Mouse (Mus musculus): ENCODE data around the gene Stradb.

Gene Stradb

DNA sequence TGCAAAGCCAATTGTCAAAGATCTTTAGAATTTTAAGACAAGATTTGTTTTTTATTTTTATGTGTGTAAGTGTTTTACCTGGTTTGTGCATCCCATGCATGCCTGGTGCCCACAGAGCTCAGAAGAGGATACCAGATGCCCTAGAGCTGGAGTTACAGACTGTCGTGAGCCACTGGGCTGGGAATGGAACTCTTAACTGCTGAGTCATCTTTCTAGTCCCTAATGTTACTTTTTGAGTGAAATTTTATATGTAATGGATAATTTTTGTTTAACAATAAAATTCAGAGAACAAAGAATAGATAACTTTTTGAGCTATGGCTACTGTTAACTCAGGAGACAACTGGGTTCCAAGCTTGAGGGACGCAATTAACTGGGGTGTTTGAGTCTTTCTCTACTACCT is 13.6 kb upstream of the Stradb start:
- no peak for DNase-seq (ENCODE audit: low spot score in 2 of 2)

DNA sequence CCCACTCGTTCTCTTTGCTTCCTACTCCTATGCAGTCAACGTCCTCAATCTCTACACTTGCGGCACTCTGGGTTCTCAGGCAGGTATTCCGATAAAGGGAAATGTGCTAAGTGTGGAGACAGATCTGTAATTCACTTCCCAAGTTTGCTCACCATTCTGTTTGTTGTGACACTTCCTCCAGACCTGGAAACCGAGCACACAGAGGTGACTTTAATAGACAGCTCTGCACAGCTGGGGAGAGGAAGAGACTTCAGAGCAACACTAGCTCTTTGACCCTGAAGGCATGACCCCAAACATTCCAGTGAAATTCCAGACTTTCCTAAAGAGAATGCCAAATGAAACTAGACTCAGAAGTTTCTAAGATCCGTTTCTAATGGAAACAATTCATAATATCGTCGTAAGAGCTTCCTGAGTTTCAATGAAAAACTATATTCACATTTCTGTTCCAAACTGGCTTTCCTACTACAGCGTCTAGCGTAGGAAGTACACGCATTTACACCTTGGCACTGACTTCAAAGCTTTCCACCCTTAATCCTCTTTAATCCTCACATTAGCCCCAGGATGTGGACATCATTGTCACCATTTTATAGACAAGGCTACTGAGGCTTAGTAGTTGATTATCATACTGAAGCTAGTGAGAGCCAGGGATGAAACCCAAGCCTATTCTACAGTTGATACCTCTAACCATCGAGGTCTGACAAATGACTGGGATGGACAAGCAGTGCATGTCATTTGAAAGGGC is 12.0 kb upstream of the Stradb start:
- DNase-seq (ENCODE audit: low spot score in 2 of 2), result no peak

DNA sequence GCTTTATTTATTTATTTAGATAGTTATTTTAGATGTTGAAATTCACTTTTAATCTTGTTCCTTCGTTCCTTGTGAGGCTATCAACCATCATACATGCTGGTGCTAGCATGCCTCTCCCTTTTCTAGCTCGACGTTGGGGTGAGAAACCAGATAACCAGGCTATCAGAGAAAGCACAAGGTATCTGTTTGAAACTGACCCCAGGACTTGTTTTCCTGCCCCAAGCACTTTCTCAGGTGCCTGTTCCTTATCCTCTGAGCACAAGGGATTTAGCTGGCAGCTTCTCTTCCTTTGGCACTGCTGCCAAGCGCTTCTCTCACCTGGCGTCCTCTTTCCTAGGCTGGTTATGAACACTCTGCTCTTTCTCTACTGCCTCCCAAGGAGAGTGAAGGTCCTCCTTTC is 10.9 kb upstream of the Stradb start:
- DNase-seq (ENCODE audit: low spot score in 2 of 2), result no peak

DNA sequence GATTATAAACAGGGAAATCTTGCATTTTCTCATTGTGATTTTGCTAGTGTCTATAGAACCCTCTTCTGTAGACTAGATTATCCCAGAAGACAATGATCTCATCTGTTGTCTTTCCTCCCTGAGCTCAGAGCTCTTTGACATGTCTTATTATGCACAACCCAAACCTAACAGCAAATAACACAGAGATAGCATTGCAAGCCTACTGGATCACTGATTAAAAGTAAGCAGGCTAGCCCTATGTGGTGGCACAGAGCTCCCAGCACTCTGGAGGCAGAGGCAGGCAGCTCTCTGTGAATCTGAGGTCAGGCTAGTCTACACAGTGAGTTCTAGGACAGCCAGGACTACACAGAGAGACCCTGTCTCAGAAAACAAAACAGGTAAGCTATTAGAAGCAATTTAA is 10.5 kb upstream of the Stradb start:
- DNase-seq (ENCODE audit: low spot score in 2 of 2), result no peak

DNA sequence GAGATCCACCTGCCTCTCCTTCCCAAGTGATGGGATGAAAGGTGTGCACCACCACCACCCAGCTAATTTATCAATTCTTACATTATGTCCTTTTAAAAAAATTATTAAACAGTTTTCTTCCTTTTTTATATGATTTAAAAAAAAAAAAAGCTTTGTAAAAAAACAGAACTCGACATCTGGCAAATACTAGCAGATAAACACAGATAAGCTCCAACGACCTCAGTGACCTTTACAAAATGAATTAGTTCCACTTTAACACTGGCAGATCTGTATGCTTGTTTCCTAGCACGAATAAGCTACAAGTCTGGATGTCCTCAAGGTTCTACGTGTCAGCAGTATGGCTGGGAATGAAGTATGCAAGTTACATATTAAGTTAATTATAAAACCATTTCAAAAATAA is 5.8 kb upstream of the Stradb start:
- no peak for DNase-seq (ENCODE audit: low spot score in 2 of 2)

DNA sequence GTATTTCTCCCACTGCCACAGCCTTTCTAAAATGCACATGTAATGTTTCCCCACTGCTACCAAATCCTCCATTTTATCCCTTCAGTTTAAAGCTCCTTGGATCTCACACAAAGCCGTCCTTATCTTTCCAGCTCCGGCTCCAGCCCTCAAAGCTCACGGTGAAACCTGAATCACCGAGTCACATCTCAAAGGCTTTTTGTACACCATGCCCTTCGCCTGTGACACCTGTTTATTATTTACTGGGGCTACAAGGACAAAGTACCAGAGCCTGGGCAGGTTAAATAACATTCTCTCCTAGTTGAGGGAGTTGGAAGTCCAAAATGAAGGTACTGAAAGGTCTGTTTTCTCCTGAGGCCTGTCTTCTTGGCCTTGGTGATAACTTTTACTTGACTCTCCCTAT is 3.3 kb upstream of the Stradb start:
- DNase-seq (ENCODE audit: low spot score in 2 of 2), result no peak

DNA sequence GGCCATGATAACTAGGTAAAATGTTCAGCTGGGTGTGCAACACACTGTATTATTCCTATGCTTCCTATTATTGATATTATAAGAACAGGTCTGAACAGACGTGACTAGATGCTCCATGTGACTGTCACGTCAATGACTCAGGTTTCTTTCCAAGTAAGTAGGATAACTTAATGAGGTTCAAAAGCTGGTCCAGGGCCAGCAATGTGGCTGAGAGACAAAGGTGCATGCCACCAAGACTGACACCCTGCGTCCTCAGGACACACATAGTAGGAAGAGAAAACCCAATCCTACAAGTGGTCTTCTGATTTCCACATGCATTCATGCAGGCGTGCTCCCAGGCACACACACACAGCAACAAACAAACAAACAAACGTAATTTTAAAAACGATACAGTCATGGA is 2.2 kb upstream of the Stradb start:
- no peak for DNase-seq (ENCODE audit: low spot score in 2 of 2)

DNA sequence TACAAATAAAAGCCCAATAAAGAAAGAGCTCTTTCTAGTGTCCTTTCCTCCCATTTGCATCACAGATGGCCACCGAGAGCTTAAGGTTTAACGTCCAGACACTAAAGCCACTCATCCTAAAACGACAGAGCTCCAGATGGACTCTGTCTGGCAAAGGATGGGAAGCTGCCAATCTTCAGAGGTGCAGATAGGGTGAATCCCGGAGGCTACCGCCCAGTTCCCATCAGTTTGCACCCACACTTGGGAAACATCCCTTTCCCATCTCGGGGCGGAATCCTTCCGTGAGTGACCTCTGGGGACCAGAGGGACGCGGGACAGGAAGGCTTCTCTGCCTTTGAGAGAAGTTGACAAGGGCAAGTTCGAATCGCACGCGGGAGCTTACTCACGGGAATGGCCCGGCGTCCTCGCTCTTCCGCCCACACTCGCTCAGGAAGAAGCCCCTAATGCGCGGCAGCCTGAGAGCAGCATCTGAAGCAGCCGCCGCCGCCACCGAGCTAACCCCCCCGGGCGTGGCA is 414 bp upstream of the Stradb start:
- no peak for DNase-seq (ENCODE audit: low spot score in 2 of 2)

DNA sequence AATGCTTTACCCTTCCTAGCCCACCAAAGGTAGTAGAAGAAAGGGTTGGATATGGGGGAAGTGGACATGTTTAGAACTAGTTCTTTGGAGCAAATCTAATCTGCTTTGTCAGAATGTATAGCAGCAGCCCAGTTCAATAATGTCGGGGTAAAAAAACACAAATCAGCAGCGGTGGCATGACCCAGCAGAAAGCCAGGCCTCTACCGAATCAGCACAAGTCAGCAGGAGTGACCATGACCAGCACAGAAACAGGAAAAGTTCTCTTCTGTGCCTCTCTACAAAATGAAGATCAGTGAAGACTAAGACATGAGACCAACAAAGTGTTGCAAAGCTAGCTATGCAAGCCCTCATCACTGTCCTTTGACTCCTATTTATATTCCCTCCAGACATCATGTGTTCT is 9.0 kb downstream of the Stradb start:
- no peak for DNase-seq (ENCODE audit: low spot score in 2 of 2)

DNA sequence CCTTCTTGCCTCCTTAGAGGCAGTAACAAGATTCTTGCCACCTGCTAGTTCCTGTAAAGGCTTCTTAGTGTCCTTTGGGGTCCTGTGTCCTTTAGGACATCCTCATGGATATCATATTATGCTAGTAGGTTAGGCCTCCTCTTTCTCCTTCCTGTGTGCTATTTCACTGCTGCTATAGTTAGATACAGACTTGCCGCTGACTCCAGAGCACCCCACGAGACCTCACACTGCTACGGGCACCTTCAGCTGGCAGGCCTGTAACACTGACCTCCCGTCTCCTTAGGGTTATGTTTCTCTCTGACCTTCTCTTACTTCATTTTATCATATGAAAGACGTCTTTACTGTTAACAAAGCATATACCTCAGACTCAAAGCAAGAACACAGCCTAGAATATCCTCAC is 11.3 kb downstream of the Stradb start:
- no peak for DNase-seq (ENCODE audit: low spot score in 2 of 2)

DNA sequence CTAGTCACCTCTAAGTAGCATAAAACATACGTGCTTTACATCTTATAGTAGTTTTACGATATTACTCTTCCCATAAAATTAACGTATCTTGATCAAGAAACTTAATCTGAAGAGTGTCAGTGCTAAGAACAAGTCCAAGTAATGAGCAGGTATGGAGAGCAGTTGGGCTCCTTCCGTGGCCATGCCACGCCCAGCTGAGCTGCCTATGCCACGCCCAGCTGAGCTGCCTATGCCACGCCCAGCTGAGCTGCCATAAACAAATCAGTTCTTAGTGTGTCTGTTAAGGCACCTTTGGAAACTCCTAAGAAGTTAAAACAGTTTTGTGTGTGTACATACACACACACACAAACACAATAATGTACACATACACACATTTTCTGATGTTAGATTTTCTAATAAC is 19.8 kb downstream of the Stradb start:
- DNase-seq (ENCODE audit: low spot score in 2 of 2), result no peak

DNA sequence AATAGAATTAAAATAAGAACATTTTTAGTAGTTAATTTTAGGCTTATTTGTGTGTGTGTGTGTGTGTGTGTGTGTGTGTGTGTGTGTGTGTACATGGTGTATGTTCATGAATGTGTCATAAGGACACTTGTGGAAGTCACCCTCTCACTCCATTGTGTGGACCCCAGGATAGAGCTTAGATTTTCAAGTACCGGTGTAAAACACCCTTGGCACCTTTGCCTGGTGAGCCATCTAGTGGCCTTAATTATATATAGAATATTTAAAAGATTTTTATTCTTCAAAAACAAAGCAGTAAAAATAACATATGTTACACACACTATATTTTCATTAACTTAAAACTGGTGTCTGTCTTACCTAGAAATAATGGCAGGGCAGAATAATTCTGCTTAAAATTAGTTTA is 20.4 kb downstream of the Stradb start:
- no peak for DNase-seq (ENCODE audit: low spot score in 2 of 2)

DNA sequence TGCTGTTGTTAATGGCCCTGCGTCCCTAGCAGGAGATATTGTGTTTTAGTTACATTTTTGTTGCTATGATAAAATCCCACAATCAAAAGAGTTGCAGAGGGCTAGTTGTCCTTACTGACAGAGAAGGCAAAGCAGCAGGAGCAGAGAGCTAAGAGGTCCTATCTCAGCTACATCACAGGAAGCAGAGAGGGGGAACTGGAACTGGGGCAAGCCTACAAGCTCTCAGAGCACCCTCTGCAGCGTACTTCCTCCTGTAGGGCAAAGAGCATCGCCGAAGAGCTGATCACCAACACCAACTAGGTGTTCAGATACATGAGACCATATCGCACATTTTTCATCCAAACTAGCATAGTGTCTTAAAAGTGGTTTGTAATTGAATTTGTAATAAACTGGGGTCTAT is 22.0 kb downstream of the Stradb start:
- no peak for DNase-seq (ENCODE audit: low spot score in 2 of 2)

DNA sequence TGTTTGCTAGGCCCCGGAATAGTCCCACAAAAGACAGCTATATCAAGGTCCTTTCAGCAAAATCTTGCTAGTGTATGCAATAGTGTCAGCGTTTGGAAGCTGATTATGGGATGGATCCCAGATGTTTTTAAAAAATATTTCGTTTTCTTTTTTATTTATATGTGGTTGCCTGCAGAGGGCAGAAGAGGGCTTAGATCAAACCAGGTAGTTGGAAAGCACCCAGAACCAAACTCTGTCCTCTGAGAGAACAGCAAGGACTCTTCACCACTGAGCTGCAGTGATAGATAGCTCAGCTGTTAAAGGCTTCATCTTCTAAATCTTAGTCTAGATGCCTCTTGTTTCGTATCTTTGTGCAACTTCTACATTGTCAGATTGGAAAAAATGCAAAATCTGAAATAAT is 35.9 kb downstream of the Stradb start:
- no peak for DNase-seq (ENCODE audit: low spot score in 2 of 2)

DNA sequence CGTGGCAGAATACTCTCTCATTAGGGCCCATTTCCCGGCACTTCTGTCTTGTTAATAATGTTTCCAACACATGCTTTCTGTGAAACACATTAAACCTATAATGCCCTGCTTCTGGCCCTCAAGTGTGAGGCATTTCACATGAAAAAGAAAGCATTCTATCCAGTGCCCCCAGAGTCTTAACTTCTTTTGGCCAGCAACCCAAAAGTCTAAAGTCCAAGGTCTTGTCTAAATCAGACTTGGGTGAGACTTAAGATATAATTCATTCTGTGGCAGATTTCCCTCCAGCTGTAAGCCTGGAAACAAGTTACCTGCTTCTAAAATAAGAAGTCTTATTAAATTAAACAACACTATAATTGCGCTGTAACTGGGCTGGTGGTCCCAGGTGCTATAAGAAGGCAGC is 48.2 kb downstream of the Stradb start:
- no peak for DNase-seq (ENCODE audit: low spot score in 2 of 2)

DNA sequence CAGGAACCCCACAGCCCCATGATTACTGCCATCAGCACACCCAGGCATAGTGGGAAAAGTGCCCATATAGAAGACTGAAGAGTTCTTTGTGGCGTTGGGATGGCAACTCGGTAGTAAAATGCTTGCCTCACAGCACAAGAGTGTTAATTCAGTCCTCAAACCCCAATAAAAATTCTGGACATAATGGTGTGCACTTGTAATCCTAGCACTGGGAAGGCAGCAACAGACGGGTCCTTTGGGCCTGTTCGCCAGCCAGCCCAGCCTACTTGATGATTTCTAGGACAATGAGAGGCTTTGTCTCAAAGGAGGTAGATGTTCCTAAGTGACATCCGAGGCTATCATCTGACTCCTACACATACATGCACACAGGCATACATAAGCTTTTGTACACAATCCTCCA is 64.4 kb downstream of the Stradb start:
- no peak for DNase-seq (ENCODE audit: low spot score in 2 of 2)
